Mouse (Mus musculus): Measurements from ENCODE around the gene Aimp1.

DNA sequence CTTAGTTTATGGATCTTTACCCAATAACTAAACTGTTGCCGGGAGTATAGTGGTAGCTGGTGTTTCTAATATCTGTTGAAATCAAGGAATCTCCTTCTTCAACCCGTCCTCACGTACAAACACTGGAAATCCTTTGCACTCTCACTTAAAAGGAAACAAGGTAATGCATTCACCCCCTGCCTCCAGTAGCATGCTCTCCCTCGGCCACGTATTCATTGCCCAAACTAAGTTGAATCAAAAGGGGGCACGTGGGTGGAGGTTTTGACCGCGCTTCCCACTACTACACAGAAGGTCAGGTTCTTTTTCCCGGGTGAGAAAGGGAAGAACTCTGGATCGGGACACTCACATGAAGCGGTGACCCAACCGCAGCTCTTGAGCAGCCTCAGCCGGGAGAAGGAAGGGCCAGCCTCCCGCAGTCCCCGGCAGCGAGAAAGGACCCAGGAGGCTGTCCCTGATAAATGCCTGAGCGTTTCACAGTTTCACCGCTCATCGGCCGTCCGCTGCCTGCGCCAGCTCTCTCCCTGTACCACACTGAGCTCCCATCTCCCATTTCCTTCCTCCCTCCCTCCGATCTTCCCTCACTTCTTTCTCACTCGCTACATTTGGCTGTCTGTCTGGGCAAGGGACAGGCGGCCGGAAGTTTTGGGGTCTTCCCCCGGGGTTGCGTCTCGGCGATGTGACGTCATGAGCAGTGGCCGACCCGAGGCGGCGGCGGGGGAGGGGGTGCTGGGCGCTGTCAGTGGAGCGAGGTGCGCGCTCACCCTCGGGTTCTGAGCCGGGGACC, 531 bp downstream of the Aimp1 start, which contains the start of gene Tbck:
- TF ChIP-seq CTCF (IDR thresholded peaks at IDR 0.05; ENCODE audit: low read depth) (no peak), EP300 (IDR thresholded peaks at IDR 0.05; ENCODE audit: low read depth) (peak; percentile 96)

Data from heart, postnatal 0 days (tissue).